Mouse (Mus musculus): ENCODE measurements at regions not wholly inside any gene's neighbourhood (a gene's known extent, or its start where the extent isn't known, plus 50 kb on each side); places are given as distances from the start of the nearest gene placed in this dataset.

DNA sequence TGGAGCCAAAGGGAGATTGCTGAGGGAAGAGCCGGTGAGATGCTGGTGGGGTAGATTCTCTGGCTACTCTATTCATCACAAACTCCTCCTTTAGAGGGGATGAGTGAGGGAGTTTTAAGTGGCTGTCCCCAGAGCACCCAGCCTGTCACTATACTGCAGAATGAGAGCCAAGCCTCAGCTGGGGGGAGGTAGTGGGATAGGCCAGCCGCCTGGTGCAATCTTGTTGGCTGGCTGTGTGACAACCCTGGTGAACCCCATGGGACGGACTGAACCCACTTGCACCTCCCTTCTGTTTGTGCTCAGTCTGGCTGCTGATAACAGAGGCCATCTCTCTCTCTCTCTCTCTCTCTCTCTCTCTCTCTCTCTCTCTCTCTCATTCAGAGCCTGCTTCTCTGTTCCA lies 65.8 kb upstream of the Shisa3 start:
- no peak for TF ChIP-seq POLR2A (IDR thresholded peaks at IDR 0.05; ENCODE audit: control insufficient read depth, extremely low read depth, insufficient read depth, low read length, poor library complexity)
- TF ChIP-seq CTCF (IDR thresholded peaks at IDR 0.05; ENCODE audit: borderline replicate concordance, control insufficient read depth, extremely low read depth, insufficient read depth, low read length, poor library complexity) = no peak
- DNase-seq = no peak
- Histone ChIP-seq H3K4me1 (replicated peaks; ENCODE audit: control insufficient read depth, insufficient read depth, low read length) (no peaks in the 10 kb centered on the region), H3K4me3 (ENCODE audit: control insufficient read depth, insufficient read depth, low read length) (no peak overlapping the region), H3K36me3 (ENCODE audit: control insufficient read depth, insufficient read depth, low read length) (no peaks in the 10 kb centered on the region), H3K27ac (ENCODE audit: control insufficient read depth, insufficient read depth, low read length) (no peak overlapping the region), H3K27me3 (ENCODE audit: control insufficient read depth, insufficient read depth, low read length) (no peaks in the 10 kb centered on the region)
- 94% methylated on average over 3 of the region's 3 CpGs for WGBS

DNA sequence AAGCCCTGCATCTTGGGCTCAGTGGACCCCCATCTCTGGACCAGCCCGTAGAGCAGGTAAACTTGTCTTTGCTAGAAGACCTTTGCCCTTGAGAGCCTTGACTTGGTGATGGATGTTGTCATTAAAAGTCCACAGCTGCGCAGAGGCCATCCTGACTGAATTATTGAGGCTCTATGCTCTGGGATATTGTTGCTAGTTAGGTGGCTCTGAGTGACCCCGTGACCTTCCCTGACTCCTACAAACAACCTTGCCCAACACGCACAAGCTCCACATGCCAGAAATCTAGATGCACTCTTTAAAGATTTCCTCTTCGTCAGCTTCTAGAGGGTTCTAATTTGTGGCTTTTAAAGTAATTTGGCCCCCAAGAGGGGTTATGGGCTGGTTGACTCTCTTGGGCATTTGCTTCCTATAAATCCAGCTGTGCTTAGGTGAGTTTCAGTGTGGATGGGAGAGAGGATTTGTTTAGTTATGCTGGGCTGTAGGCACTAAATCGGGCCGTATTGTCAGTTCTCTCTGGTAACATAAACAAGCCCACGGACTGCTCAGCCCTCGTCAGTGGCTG lies 63.6 kb upstream of the Shisa3 start:
- Histone ChIP-seq H3K27ac (ENCODE audit: control insufficient read depth, insufficient read depth, low read length) (no peak overlapping the region), H3K27me3 (ENCODE audit: control insufficient read depth, insufficient read depth, low read length) (no peaks in the 10 kb centered on the region), H3K36me3 (ENCODE audit: control insufficient read depth, insufficient read depth, low read length) (no peaks in the 10 kb centered on the region), H3K4me1 (replicated peaks; ENCODE audit: control insufficient read depth, insufficient read depth, low read length) (no peaks in the 10 kb centered on the region), H3K4me3 (ENCODE audit: control insufficient read depth, insufficient read depth, low read length) (no peak overlapping the region)
- 94% methylated on average over 9 of the region's 9 CpGs for WGBS
- no peak for TF ChIP-seq POLR2A (IDR thresholded peaks at IDR 0.05; ENCODE audit: control insufficient read depth, extremely low read depth, insufficient read depth, low read length, poor library complexity)
- TF ChIP-seq CTCF (IDR thresholded peaks at IDR 0.05; ENCODE audit: borderline replicate concordance, control insufficient read depth, extremely low read depth, insufficient read depth, low read length, poor library complexity) = no peak
- no peak for DNase-seq

DNA sequence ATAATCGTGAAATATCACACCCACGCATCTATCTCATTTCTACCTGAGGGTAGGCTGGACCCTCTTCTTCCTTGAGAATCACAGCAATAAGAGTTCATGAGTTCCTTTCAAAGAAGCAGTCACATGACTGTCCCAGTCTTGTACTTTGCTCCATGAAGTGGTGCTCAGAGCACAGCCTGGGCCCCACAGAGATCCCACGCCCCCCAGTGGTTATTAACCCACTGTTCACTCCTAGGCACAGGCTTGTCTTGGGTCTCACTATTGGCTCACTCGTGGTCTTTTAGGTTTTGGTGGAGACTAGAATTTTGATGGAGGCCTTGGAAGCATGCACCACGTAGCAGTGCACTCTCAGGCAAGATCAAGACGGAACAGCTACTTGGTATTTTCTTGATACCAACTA lies 57.4 kb upstream of the Shisa3 start:
- no peaks in the 10 kb centered on the region for H3K27me3 ChIP-seq (ENCODE audit: control insufficient read depth, insufficient read depth, low read length)
- WGBS = 93% methylated on average over 6 of the region's 6 CpGs
- TF ChIP-seq CTCF (IDR thresholded peaks at IDR 0.05; ENCODE audit: borderline replicate concordance, control insufficient read depth, extremely low read depth, insufficient read depth, low read length, poor library complexity) (no peak), POLR2A (IDR thresholded peaks at IDR 0.05; ENCODE audit: control insufficient read depth, extremely low read depth, insufficient read depth, low read length, poor library complexity) (no peak)
- no peaks in the 10 kb centered on the region; the same call in 1 of the 2 replicates for H3K4me1 ChIP-seq (replicated peaks; ENCODE audit: control insufficient read depth, insufficient read depth, low read length)
- no peaks in the 10 kb centered on the region for H3K36me3 ChIP-seq (ENCODE audit: control insufficient read depth, insufficient read depth, low read length)
- no peak overlapping the region for H3K27ac ChIP-seq (ENCODE audit: control insufficient read depth, insufficient read depth, low read length)
- no peak for DNase-seq
- no peak overlapping the region for H3K4me3 ChIP-seq (ENCODE audit: control insufficient read depth, insufficient read depth, low read length)

DNA sequence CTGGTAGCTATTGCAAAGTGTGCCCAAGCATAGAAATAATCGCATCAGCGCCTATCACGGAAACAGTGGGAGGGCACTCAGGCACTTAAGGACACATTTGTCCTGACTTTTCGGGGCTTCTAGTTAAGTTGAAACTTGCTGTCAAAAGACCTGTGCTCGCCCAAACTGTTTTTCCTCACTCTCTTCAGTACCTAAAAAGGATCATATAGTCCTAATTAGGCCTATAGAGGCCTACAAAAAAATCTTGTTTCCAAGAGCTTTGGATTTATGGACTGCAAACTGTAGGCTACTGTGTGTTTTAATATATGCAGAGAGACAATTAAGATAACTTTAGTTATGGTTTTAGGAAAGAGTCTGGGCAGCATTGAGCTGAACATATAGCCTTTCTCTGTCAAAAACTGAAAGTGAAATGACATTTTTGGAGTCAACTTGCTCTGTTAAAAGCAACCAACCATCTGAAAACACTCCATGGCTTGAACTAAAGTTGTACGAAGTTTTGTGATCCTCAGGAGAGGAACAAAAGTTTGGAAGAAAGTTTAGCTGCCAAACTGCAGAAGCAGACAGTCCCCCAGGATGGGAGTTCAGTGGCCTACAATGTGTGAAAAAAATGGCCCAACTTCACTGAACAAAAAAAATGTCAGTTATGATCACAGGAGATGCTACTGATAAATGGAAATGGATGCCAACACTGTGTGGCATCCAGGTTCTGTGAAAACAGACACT lies 55.9 kb upstream of the Shisa3 start:
- Histone ChIP-seq H3K36me3 (ENCODE audit: control insufficient read depth, insufficient read depth, low read length) (no peaks in the 10 kb centered on the region), H3K27me3 (ENCODE audit: control insufficient read depth, insufficient read depth, low read length) (no peaks in the 10 kb centered on the region), H3K4me3 (ENCODE audit: control insufficient read depth, insufficient read depth, low read length) (no peak overlapping the region), H3K4me1 (replicated peaks; ENCODE audit: control insufficient read depth, insufficient read depth, low read length) (no peaks in the 10 kb centered on the region; the same call in 1 of the 2 replicates), H3K27ac (ENCODE audit: control insufficient read depth, insufficient read depth, low read length) (no peak overlapping the region)
- WGBS = 92% methylated on average over 6 of the region's 6 CpGs
- TF ChIP-seq POLR2A (IDR thresholded peaks at IDR 0.05; ENCODE audit: control insufficient read depth, extremely low read depth, insufficient read depth, low read length, poor library complexity) (no peak), CTCF (IDR thresholded peaks at IDR 0.05; ENCODE audit: borderline replicate concordance, control insufficient read depth, extremely low read depth, insufficient read depth, low read length, poor library complexity) (no peak)
- DNase-seq = no peak

DNA sequence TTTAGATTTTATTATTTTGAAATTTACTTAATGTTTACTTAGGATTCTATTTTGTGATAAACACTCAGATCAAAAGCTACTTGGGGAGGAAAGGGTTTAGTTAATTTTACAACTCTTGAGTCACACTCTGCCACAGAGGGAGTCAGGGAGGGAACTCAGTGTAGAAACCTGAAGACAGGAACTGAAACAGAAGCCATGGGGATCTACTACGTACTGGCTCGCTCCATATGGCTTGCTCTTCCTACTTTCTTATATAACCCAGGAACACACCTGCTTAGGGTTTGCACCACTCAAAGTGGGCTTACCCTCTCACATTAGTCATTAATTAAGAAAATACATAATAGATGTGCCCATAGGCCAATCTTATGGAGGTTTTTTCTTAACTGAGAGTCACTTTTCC lies 54.8 kb upstream of the Shisa3 start:
- H3K27ac ChIP-seq (ENCODE audit: control insufficient read depth, insufficient read depth, low read length) = no peak overlapping the region
- no peak for TF ChIP-seq CTCF (IDR thresholded peaks at IDR 0.05; ENCODE audit: borderline replicate concordance, control insufficient read depth, extremely low read depth, insufficient read depth, low read length, poor library complexity)
- TF ChIP-seq POLR2A (IDR thresholded peaks at IDR 0.05; ENCODE audit: control insufficient read depth, extremely low read depth, insufficient read depth, low read length, poor library complexity) = no peak
- H3K4me3 ChIP-seq (ENCODE audit: control insufficient read depth, insufficient read depth, low read length) = no peak overlapping the region
- DNase-seq = no peak
- H3K4me1 ChIP-seq (replicated peaks; ENCODE audit: control insufficient read depth, insufficient read depth, low read length) = no peaks in the 10 kb centered on the region; the same call in 1 of the 2 replicates
- 83% methylated on average over 2 of the region's 2 CpGs for WGBS
- H3K36me3 ChIP-seq (ENCODE audit: control insufficient read depth, insufficient read depth, low read length) = no peaks in the 10 kb centered on the region
- H3K27me3 ChIP-seq (ENCODE audit: control insufficient read depth, insufficient read depth, low read length) = no peaks in the 10 kb centered on the region
